Mouse (Mus musculus) embryonic facial prominence, embryonic 14.5 days (tissue): ENCODE data around the gene Tanc2. TPM values are rescaled to one million over a fixed set of nuclear protein-coding genes. Genes with fewer than 3 reads are reported as not detected.
A peak's percentile ranks its signal among the peaks of the same experiment; 100 is the strongest.

Source experiments
- ATAC-seq: fragments of 200-750 bp; cut with Nextera tagmentation; 2 replicates; pipeline ENCODE4 v1.8.0; 2017; ENCODE audit warnings: low read depth, moderate number of reproducible peaks, moderate TSS enrichment
- DNase-seq: peaks from one replicate; pipeline ENCODE4 v3.0.0-alpha.2; 2015; ENCODE audit warnings: low spot score
- H3K27ac ChIP-seq: fragments of 300-500 bp; sonication (generic); replicated peaks from 2 replicates; pipeline ENCODE4 v1.5.1; 2014; ENCODE audit warnings: low read depth, mild to moderate bottlenecking, low read length, moderate library complexity
- H3K27me3 ChIP-seq: fragments of 300-500 bp; sonication (generic); replicated peaks from 2 replicates; pipeline ENCODE4 v1.6.1; 2014; ENCODE audit warnings: low read length; ENCODE audit not compliant: control insufficient read depth, insufficient read depth
- H3K36me3 ChIP-seq: fragments of 300-500 bp; sonication (generic); 2 replicates; pipeline ENCODE4 v1.6.1; 2014; ENCODE audit warnings: low read length, mixed read lengths; ENCODE audit not compliant: control insufficient read depth, insufficient read depth
- H3K4me1 ChIP-seq: fragments of 300-500 bp; sonication (generic); 2 replicates; pipeline ENCODE4 v1.6.1; 2014; ENCODE audit warnings: antibody characterized with exemption, low read length; ENCODE audit not compliant: control insufficient read depth, insufficient read depth
- H3K4me2 ChIP-seq: fragments of 300-500 bp; sonication (generic); 2 replicates; pipeline ENCODE4 v1.6.1; 2014; ENCODE audit warnings: low read depth, mild to moderate bottlenecking, low read length, moderate library complexity, mixed read lengths
- H3K4me3 ChIP-seq: fragments of 300-500 bp; sonication (generic); 2 replicates; pipeline ENCODE4 v1.5.1; 2014; ENCODE audit warnings: low read depth, mild to moderate bottlenecking, low read length
- H3K9ac ChIP-seq: fragments of 300-500 bp; sonication (generic); 2 replicates; pipeline ENCODE4 v1.6.1; 2014; ENCODE audit warnings: low read depth, mild to moderate bottlenecking, low read length, moderate library complexity, mixed read lengths
- H3K9me3 ChIP-seq: fragments of 300-500 bp; sonication (generic); 2 replicates; pipeline ENCODE4 v1.6.1; 2016; ENCODE audit warnings: low read length; ENCODE audit not compliant: control insufficient read depth
- WGBS: fragments of 180-500 bp; shearing (Covaris S2); extraction: QIAGEN DNeasy Blood & Tissue Kit; methylation state at CpG from one replicate; pipeline ENCODE4 v1.1.7; 2014; 5-methylcytosine and 5-hydroxymethylcytosine counted together
- polyA plus RNA-seq: library from polyadenylated mRNA; unstranded; fragments of >200 nt; fragmentation: Nextera tagmentation; extraction: Ambion mirVana; gene quantifications from 2 replicates; pipeline ENCODE4 v1.2.1, GENCODE M21; 2014

Tanc2 gene
- polyA plus RNA-seq, 1 experiment from 2014 or later, result 13.7 TPM

GRCm38 (mm10) chr11:105887281-105887680, 297.5 kb downstream of the Tanc2 start:
- WGBS, result 76% methylated on average over 1 of the region's 1 CpGs
- no peak overlapping the region for H3K9ac ChIP-seq
- no peaks in the 10 kb centered on the region for H3K9me3 ChIP-seq
- DNase-seq (no peak), ATAC-seq (no peak)
- no peak overlapping the region for H3K4me3 ChIP-seq
- H3K27ac ChIP-seq, result no peak overlapping the region
- no peaks in the 10 kb centered on the region for H3K27me3 ChIP-seq
- no peak overlapping the region for H3K4me2 ChIP-seq
- H3K4me1 ChIP-seq, result no peaks in the 10 kb centered on the region
- peaks cover 8% of the 10 kb centered on the region for H3K36me3 ChIP-seq

GRCm38 (mm10) chr11:105899151-105899550, 309.4 kb downstream of the Tanc2 start:
- Histone ChIP-seq H3K27me3 (no peaks in the 10 kb centered on the region), H3K4me1 (no peaks in the 10 kb centered on the region)
- 58% methylated on average over 1 of the region's 1 CpGs for WGBS

GRCm38 (mm10) chr11:105901501-105901900, 311.7 kb downstream of the Tanc2 start:
- WGBS, result 80% methylated on average over 2 of the region's 2 CpGs
- ATAC-seq, result no peak
- H3K4me2 ChIP-seq, result no peak overlapping the region

More at GRCm38 (mm10) chr11:105899151-105899550, 309.4 kb downstream of the Tanc2 start:
- no peak overlapping the region for H3K4me3 ChIP-seq
- no peak overlapping the region for H3K4me2 ChIP-seq
- ATAC-seq (no peak), DNase-seq (no peak)
- H3K9me3 ChIP-seq, result no peaks in the 10 kb centered on the region
- peaks cover 35% of the 10 kb centered on the region; the same call in 1 of the 2 replicates for H3K36me3 ChIP-seq
- no peak overlapping the region for H3K9ac ChIP-seq
- H3K27ac ChIP-seq, result no peak overlapping the region

GRCm38 (mm10) chr11:105902956-105903355, 313.2 kb downstream of the Tanc2 start:
- Histone ChIP-seq H3K27ac (no peak overlapping the region), H3K4me2 (no peak overlapping the region), H3K27me3 (no peaks in the 10 kb centered on the region), H3K36me3 (peaks cover 26% of the 10 kb centered on the region; the same call in 1 of the 2 replicates), H3K9me3 (no peaks in the 10 kb centered on the region), H3K9ac (no peak overlapping the region), H3K4me1 (no peaks in the 10 kb centered on the region), H3K4me3 (no peak overlapping the region)
- ATAC-seq (no peak), DNase-seq (peak; percentile 22)
- WGBS, result 79% methylated on average over 1 of the region's 1 CpGs

More at GRCm38 (mm10) chr11:105901501-105901900, 311.7 kb downstream of the Tanc2 start:
- Histone ChIP-seq H3K27ac (no peak overlapping the region), H3K4me3 (no peak overlapping the region), H3K27me3 (no peaks in the 10 kb centered on the region), H3K9me3 (no peaks in the 10 kb centered on the region), H3K9ac (no peak overlapping the region), H3K4me1 (no peaks in the 10 kb centered on the region), H3K36me3 (peaks cover 33% of the 10 kb centered on the region; the same call in 1 of the 2 replicates)
- DNase-seq, result peak; percentile 10

- ATAC-seq, result peak; percentile 53; the same call in 1 of the 2 replicates
- H3K27me3 ChIP-seq, result no peaks in the 10 kb centered on the region
- H3K36me3 ChIP-seq, result peaks cover 25% of the 10 kb centered on the region; the same call in 1 of the 2 replicates
- no peaks in the 10 kb centered on the region for H3K4me1 ChIP-seq
- H3K4me3 ChIP-seq, result no peak overlapping the region
- DNase-seq, result peak; percentile 72
- no peak overlapping the region for H3K9ac ChIP-seq
- no peaks in the 10 kb centered on the region for H3K9me3 ChIP-seq
- H3K27ac ChIP-seq, result no peak overlapping the region; the same call in 1 of the 2 replicates
- H3K4me2 ChIP-seq, result no peak overlapping the region
- 65% methylated on average over 4 of the region's 4 CpGs for WGBS
Observed at GRCm38 (mm10) chr11:105905529-105906213, 315.9 kb downstream of the Tanc2 start.

GRCm38 (mm10) chr11:105907381-105907780, 317.6 kb downstream of the Tanc2 start:
- H3K27ac ChIP-seq, result no peak overlapping the region
- ATAC-seq (no peak), DNase-seq (no peak)
- H3K27me3 ChIP-seq, result no peaks in the 10 kb centered on the region
- no peak overlapping the region for H3K4me2 ChIP-seq
- 87% methylated on average over 1 of the region's 1 CpGs for WGBS
- no peak overlapping the region for H3K9ac ChIP-seq
- H3K4me1 ChIP-seq, result no peaks in the 10 kb centered on the region
- H3K4me3 ChIP-seq, result no peak overlapping the region
- peaks cover 20% of the 10 kb centered on the region; the same call in 1 of the 2 replicates for H3K36me3 ChIP-seq
- no peaks in the 10 kb centered on the region for H3K9me3 ChIP-seq

- H3K9me3 ChIP-seq, result no peaks in the 10 kb centered on the region
- no peaks in the 10 kb centered on the region for H3K4me1 ChIP-seq
- H3K36me3 ChIP-seq, result peaks cover 27% of the 10 kb centered on the region; the same call in 1 of the 2 replicates
- 85% methylated on average over 8 of the region's 8 CpGs for WGBS
- ATAC-seq (no peak), DNase-seq (no peak)
- H3K4me3 ChIP-seq, result no peak overlapping the region
- H3K9ac ChIP-seq, result no peak overlapping the region
- H3K4me2 ChIP-seq, result no peak overlapping the region
- H3K27ac ChIP-seq, result no peak overlapping the region
- H3K27me3 ChIP-seq, result no peaks in the 10 kb centered on the region
Observed at GRCm38 (mm10) chr11:105908926-105909325, 319.1 kb downstream of the Tanc2 start.

- DNase-seq, result no peak
- Histone ChIP-seq H3K4me2 (no peak overlapping the region), H3K27me3 (no peaks in the 10 kb centered on the region), H3K9me3 (no peaks in the 10 kb centered on the region), H3K36me3 (peaks cover 23% of the 10 kb centered on the region; the same call in 1 of the 2 replicates), H3K27ac (no peak overlapping the region), H3K4me3 (no peak overlapping the region), H3K9ac (no peak overlapping the region), H3K4me1 (no peaks in the 10 kb centered on the region)
- ATAC-seq, result no peak
- WGBS, result 72% methylated on average over 2 of the region's 2 CpGs
Observed at GRCm38 (mm10) chr11:105909617-105910016, 319.8 kb downstream of the Tanc2 start.

- DNase-seq (no peak), ATAC-seq (no peak)
Observed at GRCm38 (mm10) chr11:105911149-105911548, 321.4 kb downstream of the Tanc2 start.

More at GRCm38 (mm10) chr11:105911149-105911548, 321.4 kb downstream of the Tanc2 start:
- H3K27me3 ChIP-seq, result no peaks in the 10 kb centered on the region
- no peak overlapping the region for H3K4me2 ChIP-seq
- peaks cover 26% of the 10 kb centered on the region; the same call in 1 of the 2 replicates for H3K36me3 ChIP-seq
- H3K9me3 ChIP-seq, result no peaks in the 10 kb centered on the region
- no peak overlapping the region for H3K4me3 ChIP-seq
- no peak overlapping the region for H3K27ac ChIP-seq
- no peak overlapping the region for H3K9ac ChIP-seq
- no peaks in the 10 kb centered on the region for H3K4me1 ChIP-seq
